Mouse (Mus musculus) heart, postnatal 0 days (tissue): ENCODE data around the gene Gm47969. TPM values are rescaled to one million over a fixed set of nuclear protein-coding genes. Genes with fewer than 3 reads are reported as not detected.

Source experiments
- ATAC-seq: fragments of 200-750 bp; cut with Nextera tagmentation; 2 replicates; pipeline ENCODE4 v1.8.0; 2017; ENCODE audit warnings: low read depth, moderate number of reproducible peaks, moderate library complexity; ENCODE audit not compliant: insufficient read depth
- DNase-seq: peaks from one replicate; pipeline ENCODE4 v3.0.0-alpha.2; 2016; ENCODE audit warnings: low spot score
- H3K27ac ChIP-seq: fragments of 300-500 bp; sonication (generic); 2 replicates; pipeline ENCODE4 v1.5.1; 2014; ENCODE audit warnings: low read depth, mild to moderate bottlenecking
- H3K27me3 ChIP-seq: fragments of 300-500 bp; sonication (generic); 2 replicates; pipeline ENCODE4 v1.6.1; 2014; ENCODE audit warnings: low read length, mixed read lengths; ENCODE audit not compliant: control insufficient read depth, insufficient read depth
- H3K36me3 ChIP-seq: fragments of 300-500 bp; sonication (generic); replicated peaks from 2 replicates; pipeline ENCODE4 v1.6.1; 2014; ENCODE audit warnings: low read length, mixed read lengths; ENCODE audit not compliant: control insufficient read depth, insufficient read depth
- H3K4me1 ChIP-seq: fragments of 300-500 bp; sonication (generic); 2 replicates; pipeline ENCODE4 v1.6.1; 2014; ENCODE audit warnings: antibody characterized with exemption; ENCODE audit not compliant: control insufficient read depth, insufficient read depth
- H3K4me2 ChIP-seq: fragments of 300-500 bp; sonication (generic); 2 replicates; pipeline ENCODE4 v1.6.1; 2014; ENCODE audit warnings: low read depth, mild to moderate bottlenecking, low read length, moderate library complexity
- H3K4me3 ChIP-seq: fragments of 300-500 bp; sonication (generic); 2 replicates; pipeline ENCODE4 v1.5.1; 2014; ENCODE audit warnings: low read depth, low read length
- H3K9ac ChIP-seq: fragments of 300-500 bp; sonication (generic); replicated peaks from 2 replicates; pipeline ENCODE4 v1.6.1; 2014; ENCODE audit warnings: low read depth, low read length, mixed read lengths
- H3K9me3 ChIP-seq: fragments of 300-500 bp; sonication (generic); replicated peaks from 2 replicates; pipeline ENCODE4 v1.6.1; 2016; ENCODE audit warnings: low read length; ENCODE audit not compliant: control insufficient read depth
- CTCF ChIP-seq: IDR thresholded peaks from 2 replicates; pipeline ENCODE4 v1.5.1; 2016; ENCODE audit warnings: antibody characterized with exemption, control low read depth, low read depth
- EP300 ChIP-seq: IDR thresholded peaks from 2 replicates; pipeline ENCODE4 v1.6.1; 2016; ENCODE audit warnings: antibody characterized with exemption, low read depth
- WGBS: fragments of 180-500 bp; shearing (Covaris S2); extraction: QIAGEN DNeasy Blood & Tissue Kit; methylation state at CpG from one replicate; pipeline ENCODE4 v1.1.7; 2014; 5-methylcytosine and 5-hydroxymethylcytosine counted together
- polyA plus RNA-seq: library from polyadenylated mRNA; unstranded; fragments of >200 nt; fragmentation: Nextera tagmentation; extraction: Ambion mirVana; gene quantifications from 2 replicates; pipeline ENCODE4 v1.2.1, GENCODE M21; 2015
- total RNA-seq: library from RNA; depleted of rRNA; stranded (reverse); fragments of >200 nt; gene quantifications from 2 replicates; pipeline ENCODE4 v1.2.3, GENCODE M21; 2014; ENCODE audit warnings: low replicate concordance

Gm47969 gene
- total and polyA plus RNA-seq, 2 experiments from 2014 or later: not detected

GRCm38 (mm10) chr1:83015329-83015879 lies 29.3 kb upstream of the Gm47969 start:
- WGBS: 54% methylated on average over 10 of the region's 10 CpGs
- Histone ChIP-seq H3K9ac (no peak overlapping the region), H3K4me3 (no peak overlapping the region), H3K27me3 (no peaks in the 10 kb centered on the region), H3K27ac (no peak overlapping the region), H3K4me2 (no peak overlapping the region), H3K4me1 (no peaks in the 10 kb centered on the region), H3K9me3 (0 out of 2 replicates have a peak, but pooled peaks cover 3% of the 10 kb centered on the region), H3K36me3 (no peaks in the 10 kb centered on the region)
- DNase-seq (no peak), ATAC-seq (no peak)
- no peak for TF ChIP-seq EP300
- TF ChIP-seq CTCF: no peak

- H3K4me2 ChIP-seq: no peak overlapping the region
- TF ChIP-seq CTCF (no peak), EP300 (no peak)
- H3K9me3 ChIP-seq: 0 out of 2 replicates have a peak, but pooled peaks cover 3% of the 10 kb centered on the region
- H3K27ac ChIP-seq: no peak overlapping the region
- no peaks in the 10 kb centered on the region for H3K27me3 ChIP-seq
- DNase-seq (no peak), ATAC-seq (no peak)
- no peaks in the 10 kb centered on the region for H3K36me3 ChIP-seq
- H3K4me1 ChIP-seq: no peaks in the 10 kb centered on the region
- 62% methylated on average over 1 of the region's 1 CpGs for WGBS
- no peak overlapping the region for H3K4me3 ChIP-seq
- no peak overlapping the region for H3K9ac ChIP-seq
Measured at GRCm38 (mm10) chr1:83016556-83016955, 28.2 kb upstream of the Gm47969 start.

- Histone ChIP-seq H3K4me2 (no peak overlapping the region), H3K4me1 (peaks cover 6% of the 10 kb centered on the region), H3K27ac (no peak overlapping the region), H3K36me3 (no peaks in the 10 kb centered on the region), H3K27me3 (no peaks in the 10 kb centered on the region), H3K9me3 (no peaks in the 10 kb centered on the region), H3K9ac (no peak overlapping the region), H3K4me3 (no peak overlapping the region)
- 61% methylated on average over 1 of the region's 1 CpGs for WGBS
- TF ChIP-seq EP300 (no peak), CTCF (no peak)
- ATAC-seq (no peak), DNase-seq (no peak)
Measured at GRCm38 (mm10) chr1:83031950-83032349, 12.8 kb upstream of the Gm47969 start.

GRCm38 (mm10) chr1:83032508-83032907 lies 12.2 kb upstream of the Gm47969 start:
- Histone ChIP-seq H3K27ac (no peak overlapping the region), H3K27me3 (no peaks in the 10 kb centered on the region), H3K4me2 (no peak overlapping the region), H3K4me1 (peaks cover 8% of the 10 kb centered on the region), H3K9me3 (no peaks in the 10 kb centered on the region), H3K9ac (no peak overlapping the region), H3K4me3 (no peak overlapping the region), H3K36me3 (no peaks in the 10 kb centered on the region)
- DNase-seq (no peak), ATAC-seq (no peak)
- WGBS: 62% methylated on average over 6 of the region's 6 CpGs
- TF ChIP-seq CTCF: no peak
- TF ChIP-seq EP300: no peak

GRCm38 (mm10) chr1:83034509-83034908 lies 10.2 kb upstream of the Gm47969 start:
- ATAC-seq (no peak), DNase-seq (no peak)
- TF ChIP-seq CTCF: no peak
- no peak for TF ChIP-seq EP300
- no peak overlapping the region for H3K27ac ChIP-seq
- no peaks in the 10 kb centered on the region for H3K36me3 ChIP-seq
- no peaks in the 10 kb centered on the region for H3K9me3 ChIP-seq
- no peak overlapping the region for H3K4me2 ChIP-seq
- no peak overlapping the region for H3K4me3 ChIP-seq
- WGBS: 76% methylated on average over 5 of the region's 5 CpGs
- H3K27me3 ChIP-seq: no peaks in the 10 kb centered on the region
- H3K4me1 ChIP-seq: peaks cover 13% of the 10 kb centered on the region
- no peak overlapping the region for H3K9ac ChIP-seq

- Histone ChIP-seq H3K4me3 (no peak overlapping the region; the same call in 1 of the 2 replicates), H3K27me3 (no peaks in the 10 kb centered on the region), H3K4me1 (peaks cover 13% of the 10 kb centered on the region), H3K27ac (no peak overlapping the region), H3K36me3 (no peaks in the 10 kb centered on the region), H3K9ac (no peak overlapping the region), H3K9me3 (no peaks in the 10 kb centered on the region), H3K4me2 (no peak overlapping the region; the same call in 1 of the 2 replicates)
- WGBS: 73% methylated on average over 11 of the region's 11 CpGs
- ATAC-seq (no peak), DNase-seq (no peak)
- TF ChIP-seq CTCF: no peak
- no peak for TF ChIP-seq EP300
Measured at GRCm38 (mm10) chr1:83036892-83037667, 7.7 kb upstream of the Gm47969 start.
